Mouse (Mus musculus) E14TG2a.4 (cell line): ENCODE measurements around the gene Tacr2.

Source experiments
- H3K27me3 ChIP-seq: 2 replicates; pipeline ENCODE4 v1.6.1; 2014; ENCODE audit warnings: low read length, control low read depth; ENCODE audit not compliant: insufficient read depth
- H3K36me3 ChIP-seq: 2 replicates; pipeline ENCODE4 v1.6.1; 2014; ENCODE audit warnings: low read length, control low read depth; ENCODE audit not compliant: insufficient read depth
- H3K4me1 ChIP-seq: replicated peaks from 2 replicates; pipeline ENCODE4 v1.6.1; 2014; ENCODE audit warnings: low read depth, low read length, control low read depth
- H3K4me3 ChIP-seq: replicated peaks from 2 replicates; pipeline ENCODE4 v1.5.1; 2014; ENCODE audit warnings: mild to moderate bottlenecking, low read length
- H3K9me3 ChIP-seq: 2 replicates; pipeline ENCODE4 v1.6.1; 2014; ENCODE audit warnings: low read length, control low read depth
- CTCF ChIP-seq: conservative IDR thresholded peaks from 2 replicates; pipeline ENCODE4 v1.5.1; 2014; ENCODE audit warnings: low read length
- NANOG ChIP-seq: IDR thresholded peaks from 2 replicates; pipeline ENCODE4 v1.6.1; 2014; ENCODE audit warnings: borderline replicate concordance, low read length, mixed read lengths
- POU5F1 ChIP-seq: IDR thresholded peaks from 2 replicates; pipeline ENCODE4 v1.6.1; 2014; ENCODE audit warnings: low read length, borderline replicate concordance

Tacr2 gene

DNA sequence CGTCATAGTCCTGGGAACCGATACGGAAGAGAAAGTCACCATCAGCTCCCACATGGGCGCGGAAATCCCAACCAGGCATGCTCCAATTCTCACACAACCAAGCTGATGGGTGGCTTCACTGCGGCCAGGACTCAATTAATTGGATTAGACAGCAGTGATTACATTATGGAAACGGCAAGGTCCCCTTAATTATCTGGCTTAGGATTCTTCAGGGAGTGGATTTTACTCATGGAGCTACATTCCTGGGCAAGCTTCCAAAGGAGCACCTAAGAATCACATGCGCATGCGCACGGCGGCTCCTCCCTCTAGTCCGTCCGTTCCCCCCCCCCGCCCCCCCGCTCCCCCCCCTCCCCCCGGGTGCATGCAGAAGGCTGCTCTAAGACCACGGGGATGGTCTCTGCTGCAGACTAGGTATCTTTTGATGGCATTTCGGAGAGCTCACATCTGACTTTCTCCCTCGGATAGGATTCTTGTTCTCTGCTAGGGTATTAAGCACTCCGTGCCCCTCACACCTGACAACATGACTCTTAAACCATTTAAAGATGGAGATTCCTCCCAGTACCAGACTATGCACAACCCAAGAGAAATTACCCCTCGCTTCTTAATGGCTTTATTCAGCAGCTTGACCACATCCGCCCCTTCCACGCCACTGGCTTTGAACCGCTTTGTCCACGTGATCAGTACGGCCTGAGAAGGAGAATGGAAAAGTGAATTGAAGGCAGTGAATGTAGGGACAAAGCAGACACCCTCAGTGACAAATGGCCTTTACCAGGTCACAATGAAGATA lies 44.0 kb downstream of the Tacr2 start:
- Histone ChIP-seq H3K27me3 (0 out of 2 replicates have a peak, but pooled peaks cover 3% of the 10 kb centered on the region), H3K36me3 (peaks cover 52% of the 10 kb centered on the region), H3K4me3 (peak overlapping the region; percentile 52; the same call in 1 of the 2 replicates), H3K9me3 (no peaks in the 10 kb centered on the region), H3K4me1 (peaks cover 27% of the 10 kb centered on the region)
- no peak for TF ChIP-seq NANOG

DNA sequence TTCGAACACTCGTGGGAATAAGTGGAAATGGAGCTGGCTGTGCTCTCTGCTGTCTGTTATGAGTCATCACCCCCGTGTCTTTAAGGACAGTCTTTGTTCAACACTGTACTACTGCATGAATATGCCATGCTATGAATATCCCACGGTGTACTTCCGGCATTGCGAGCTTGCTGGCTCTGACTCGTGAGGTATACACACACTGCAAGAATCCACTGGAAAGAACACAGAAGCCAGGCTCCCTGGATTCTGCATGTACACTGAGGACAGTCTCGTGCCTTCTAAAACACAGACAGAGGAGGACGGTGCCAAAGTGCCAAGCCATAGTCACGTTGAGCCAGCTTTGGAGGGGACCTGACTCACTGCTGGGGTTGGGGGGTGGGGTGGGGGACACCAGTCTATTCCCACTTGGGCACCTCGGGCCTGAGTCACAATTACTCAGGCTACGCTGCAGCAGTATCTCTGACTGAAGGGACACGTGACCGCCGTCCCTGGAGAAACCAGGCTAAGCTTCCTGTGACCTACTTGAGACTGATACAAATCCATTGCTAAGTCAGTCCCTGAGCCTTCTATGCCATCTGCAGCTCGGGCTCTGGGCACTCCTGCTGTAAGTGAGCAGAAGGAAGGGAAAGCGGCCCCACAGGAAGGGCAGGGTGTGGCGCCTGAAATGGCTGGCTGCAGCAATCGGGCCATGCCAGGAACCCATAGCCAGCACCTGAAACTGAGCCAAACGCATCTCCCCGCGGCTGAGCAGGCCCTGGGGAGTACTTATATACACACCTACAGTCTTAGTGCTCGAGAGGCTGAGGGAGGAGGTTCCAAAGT lies 48.0 kb downstream of the Tacr2 start:
- H3K4me3 ChIP-seq, result no peak overlapping the region; the same call in 1 of the 2 replicates
- peaks cover 40% of the 10 kb centered on the region for H3K4me1 ChIP-seq
- TF ChIP-seq POU5F1, result no peak
- no peak for TF ChIP-seq CTCF
- TF ChIP-seq NANOG, result no peak
- no peaks in the 10 kb centered on the region for H3K9me3 ChIP-seq
- H3K36me3 ChIP-seq, result peaks cover 26% of the 10 kb centered on the region; the same call in 1 of the 2 replicates
- 0 out of 2 replicates have a peak, but pooled peaks cover 3% of the 10 kb centered on the region for H3K27me3 ChIP-seq

DNA sequence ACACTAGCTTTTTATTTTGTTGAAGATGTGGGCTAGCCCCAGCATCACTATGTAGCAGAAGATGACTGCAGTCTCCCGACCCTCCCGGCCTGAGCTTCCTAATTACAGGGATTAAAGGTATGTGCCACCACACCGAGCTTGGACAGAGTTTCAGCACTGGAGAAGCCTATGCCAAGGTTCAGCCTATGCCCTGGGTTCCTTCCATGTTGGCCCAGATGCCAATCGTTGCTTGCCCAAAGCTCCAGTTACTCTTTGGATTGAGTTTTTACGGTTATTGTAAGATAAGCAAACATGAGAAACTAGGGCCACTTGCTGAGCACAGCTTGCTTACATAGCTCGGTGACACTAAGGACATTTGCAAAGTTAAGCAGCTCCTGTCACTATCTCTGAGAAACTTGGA lies 52.9 kb downstream of the Tacr2 start:
- H3K4me3 ChIP-seq, result no peak overlapping the region
- peaks cover 25% of the 10 kb centered on the region for H3K4me1 ChIP-seq
- no peaks in the 10 kb centered on the region for H3K9me3 ChIP-seq
- no peak for TF ChIP-seq NANOG
- no peak for TF ChIP-seq POU5F1
- TF ChIP-seq CTCF, result no peak
- no peaks in the 10 kb centered on the region for H3K27me3 ChIP-seq
- H3K36me3 ChIP-seq, result peaks cover 3% of the 10 kb centered on the region; the same call in 1 of the 2 replicates

DNA sequence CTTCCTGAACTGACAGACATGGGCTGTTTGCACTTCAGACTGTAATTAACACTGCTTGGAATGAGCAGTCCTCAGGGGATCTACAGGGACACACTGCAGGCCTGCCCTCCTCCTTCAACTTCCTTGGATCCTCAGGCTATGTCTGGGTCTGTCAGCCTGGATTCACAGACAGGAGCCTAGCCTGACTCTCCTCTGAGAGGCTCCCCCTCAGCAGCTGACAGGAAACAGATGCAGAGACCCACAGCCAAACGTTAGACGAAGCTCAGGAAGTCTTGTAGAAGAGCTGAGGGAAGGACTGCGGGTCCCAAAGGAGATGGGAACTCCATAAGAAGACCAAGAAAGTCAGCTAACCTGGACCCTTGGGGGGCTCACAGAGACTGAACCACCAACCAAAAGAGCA lies 54.2 kb downstream of the Tacr2 start:
- H3K27me3 ChIP-seq, result no peaks in the 10 kb centered on the region
- H3K4me1 ChIP-seq, result peaks cover 32% of the 10 kb centered on the region
- H3K9me3 ChIP-seq, result no peaks in the 10 kb centered on the region
- no peak overlapping the region for H3K4me3 ChIP-seq
- TF ChIP-seq POU5F1 (no peak), CTCF (no peak), NANOG (no peak)
- peaks cover 3% of the 10 kb centered on the region; the same call in 1 of the 2 replicates for H3K36me3 ChIP-seq

DNA sequence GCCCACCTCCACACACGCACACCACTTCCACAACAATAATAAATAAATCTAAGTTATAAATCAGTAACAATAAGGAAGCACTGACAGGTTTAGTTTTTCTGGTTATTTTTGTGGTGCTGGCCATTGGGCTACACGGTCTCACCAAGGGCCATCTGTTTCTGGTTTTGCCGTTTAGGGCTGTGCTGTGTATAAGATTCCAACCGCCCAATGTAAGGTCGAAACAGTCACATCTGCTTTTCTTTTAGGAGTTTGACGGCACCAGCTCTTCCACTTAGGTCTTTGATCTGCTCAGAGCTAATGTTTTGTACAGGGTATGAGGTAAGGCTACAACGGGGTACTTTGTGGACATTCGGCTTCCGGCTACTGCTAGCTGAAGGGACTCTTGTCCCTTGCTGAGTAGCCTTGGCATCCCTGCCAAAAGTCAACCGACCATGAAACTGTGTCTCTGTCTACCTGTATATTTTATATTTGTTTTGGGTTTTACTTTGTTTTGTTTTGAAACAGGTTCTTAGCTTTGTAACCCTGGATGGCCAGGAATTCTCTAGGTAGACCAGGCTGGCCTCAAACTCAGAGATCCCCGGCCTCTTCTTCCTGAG lies 56.8 kb downstream of the Tacr2 start:
- no peak for TF ChIP-seq NANOG
- TF ChIP-seq CTCF, result no peak
- no peak for TF ChIP-seq POU5F1
- H3K4me3 ChIP-seq, result no peak overlapping the region
- H3K27me3 ChIP-seq, result no peaks in the 10 kb centered on the region

DNA sequence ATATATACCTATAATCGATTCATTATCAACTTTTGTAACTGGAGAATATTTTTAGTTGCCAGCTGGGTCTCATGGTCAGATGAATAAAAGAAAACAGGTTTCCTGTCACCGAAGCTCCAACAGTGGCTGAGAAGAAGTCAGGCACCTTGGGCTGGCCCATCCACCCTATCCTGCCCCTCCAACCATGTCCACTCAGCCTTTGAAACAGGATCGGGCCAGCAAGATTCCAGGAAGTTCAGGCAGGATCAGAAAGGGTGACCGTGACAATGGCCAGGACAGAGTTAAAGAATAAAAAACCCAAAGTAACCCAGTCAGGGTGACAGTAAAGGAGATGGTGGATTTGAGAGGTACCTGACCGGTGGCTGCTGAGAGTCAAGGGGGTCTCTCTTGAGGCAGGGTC lies 57.4 kb downstream of the Tacr2 start:
- peaks cover 51% of the 10 kb centered on the region for H3K4me1 ChIP-seq
- no peaks in the 10 kb centered on the region for H3K27me3 ChIP-seq
- H3K36me3 ChIP-seq, result no peaks in the 10 kb centered on the region; the same call in 1 of the 2 replicates
- H3K4me3 ChIP-seq, result no peak overlapping the region
- H3K9me3 ChIP-seq, result no peaks in the 10 kb centered on the region
- TF ChIP-seq CTCF (no peak), NANOG (no peak), POU5F1 (no peak)

More for the DNA sequence above, 56.8 kb downstream of the Tacr2 start:
- H3K4me1 ChIP-seq, result peaks cover 51% of the 10 kb centered on the region
- no peaks in the 10 kb centered on the region for H3K9me3 ChIP-seq
- H3K36me3 ChIP-seq, result peaks cover 1% of the 10 kb centered on the region; the same call in 1 of the 2 replicates

DNA sequence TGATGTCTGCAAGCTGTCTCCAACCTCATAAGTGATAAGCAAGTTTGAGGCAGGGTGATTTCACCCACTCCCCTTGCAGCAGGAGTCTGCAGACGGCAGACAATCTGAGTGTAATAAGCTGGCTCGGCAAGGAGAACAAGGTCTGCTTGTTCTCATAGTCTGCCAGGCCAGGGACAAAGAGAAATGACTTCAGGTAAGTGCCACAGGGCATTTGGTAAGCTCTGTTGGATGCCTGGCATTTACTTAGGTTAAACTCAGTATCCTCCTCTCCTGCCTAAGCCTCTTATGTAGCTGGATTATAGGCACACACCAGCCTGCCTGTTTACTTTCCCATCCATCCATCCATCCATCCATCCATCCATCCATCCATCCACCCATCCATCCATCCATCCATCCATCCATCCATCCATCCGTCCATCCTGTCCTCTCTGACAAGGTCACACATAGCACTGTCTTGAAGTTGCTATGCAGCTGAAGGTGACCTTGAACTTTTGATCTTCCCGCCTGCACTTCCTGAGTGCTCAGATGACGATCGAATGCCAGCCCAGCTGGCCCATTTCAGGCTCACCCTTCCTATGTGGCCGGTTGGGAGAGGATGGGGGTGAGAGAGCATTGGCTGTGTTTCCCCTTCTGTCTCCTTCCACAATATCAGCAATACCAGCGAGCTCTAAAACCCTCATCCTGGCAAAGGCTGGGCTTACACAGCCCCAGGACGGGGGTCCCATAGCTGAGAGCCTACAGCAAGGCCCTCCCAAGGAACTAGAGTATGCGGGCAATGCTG lies 58.2 kb downstream of the Tacr2 start:
- no peak overlapping the region for H3K4me3 ChIP-seq
- H3K9me3 ChIP-seq, result no peaks in the 10 kb centered on the region
- TF ChIP-seq CTCF (no peak), POU5F1 (no peak), NANOG (no peak)
- H3K4me1 ChIP-seq, result peaks cover 53% of the 10 kb centered on the region
- no peaks in the 10 kb centered on the region; the same call in none of the 2 replicates for H3K36me3 ChIP-seq
- H3K27me3 ChIP-seq, result no peaks in the 10 kb centered on the region
